Mouse (Mus musculus) heart, postnatal 25 days (tissue): ENCODE results near the gene Hilpda. TPM values are rescaled to one million over a fixed set of nuclear protein-coding genes. Genes with fewer than 3 reads are reported as not detected.

Source experiments
- DNase-seq: peaks from one replicate; pipeline ENCODE4 v3.0.0; 2022; ENCODE audit warnings: low spot score
- intact Hi-C: fragments of 180-260 bp; cut with DNase I; formaldehyde crosslinking; loops from one replicate; pipeline ENCODE4 v1.15.1; 2025
- total RNA-seq, 2 experiments: library from RNA; stranded (reverse); gene quantifications; 2 replicates each; pipeline ENCODE4 v1.2.3; 2021

Hilpda gene
- total RNA-seq, 2 experiments from 2014 or later, result 5.8 to 6.6 TPM

GRCm38 (mm10) chr6:29322147-29322546 is 49.9 kb downstream of the Hilpda start:
- no peak for DNase-seq
- intact Hi-C loops, result no loop called here

- intact Hi-C loops, result no loop called here
- no peak for DNase-seq
Observed at GRCm38 (mm10) chr6:29322735-29323134, 50.4 kb downstream of the Hilpda start.

Other genes starting within 250 kb of the Hilpda start
- gene Lep, start 212.3 kb upstream of the Hilpda start, total RNA-seq, result under 1 TPM in 1 of 2 experiments, not detected in 1; 0.31 TPM
- gene Rbm28, start 107.5 kb upstream of the Hilpda start, total RNA-seq, result 10 to 100 TPM; 18.3 to 18.4 TPM
- gene Prrt4, start 92.9 kb upstream of the Hilpda start, total RNA-seq, result 1 to 10 TPM; 3.1 to 3.6 TPM
- 10 to 100 TPM; 22.7 to 23.0 TPM for gene Impdh1, start 56.1 kb upstream of the Hilpda start, total RNA-seq
- gene Fam71f2, start 7.1 kb downstream of the Hilpda start, total RNA-seq, result not detected
- not detected for gene Fam71f1, start 46.7 kb downstream of the Hilpda start, total RNA-seq
- gene Calu, start 75.6 kb downstream of the Hilpda start, total RNA-seq, result 100 to 1,000 TPM; 233 to 264 TPM
- gene Opn1sw, start 116.0 kb downstream of the Hilpda start, total RNA-seq, result not detected
- 1 to 10 TPM; 1.9 to 3.1 TPM for gene Ccdc136, start 123.8 kb downstream of the Hilpda start, total RNA-seq
- 100 to 1,000 TPM; 201 to 220 TPM for gene Flnc, start 160.8 kb downstream of the Hilpda start, total RNA-seq
- 100 to 1,000 TPM in 1 of 2 experiments, 10 to 100 TPM in 1; 99.3 to 109 TPM for gene Atp6v1f, start 195.2 kb downstream of the Hilpda start, total RNA-seq
- gene Atp6v1fnb, start 198.9 kb downstream of the Hilpda start, total RNA-seq, result not detected
- 1 to 10 TPM; 4.4 to 4.6 TPM for gene Kcp, start 235.5 kb downstream of the Hilpda start, total RNA-seq